Mouse (Mus musculus): ENCODE results near the gene 1700056E22Rik. TPM values are rescaled to one million over a fixed set of nuclear protein-coding genes. Genes with fewer than 3 reads are reported as not detected.

The 1700056E22Rik gene
- total RNA-seq, 2 experiments from 2014 or later = not detected

- intact Hi-C loops (cut with DNase I) = no loop called here
- DNase-seq (ENCODE audit: extremely low spot score in 1 of 2, low spot score in 2 of 2) = no peak
- no peak overlapping the region for H3K4me3 ChIP-seq
- H3K27ac ChIP-seq = no peak overlapping the region
- no peak for TF ChIP-seq CTCF (IDR thresholded peaks at IDR 0.05)
Observed at GRCm38 (mm10) chr1:184047818-184048217, 13.7 kb upstream of the 1700056E22Rik start.

- Histone ChIP-seq H3K27ac (no peak overlapping the region), H3K4me3 (no peak overlapping the region)
- TF ChIP-seq CTCF (IDR thresholded peaks at IDR 0.05) = no peak
- DNase-seq (ENCODE audit: extremely low spot score in 1 of 2, low spot score in 2 of 2) = no peak
- intact Hi-C loops (cut with DNase I) = no loop called here
Observed at GRCm38 (mm10) chr1:184046070-184046677, 12.1 kb upstream of the 1700056E22Rik start.

- Histone ChIP-seq H3K4me3 (no peak overlapping the region), H3K27ac (no peak overlapping the region)
- intact Hi-C loops (cut with DNase I) = no loop called here
- no peak for DNase-seq (ENCODE audit: extremely low spot score in 1 of 2, low spot score in 2 of 2)
- no peak for TF ChIP-seq CTCF (IDR thresholded peaks at IDR 0.05)
Observed at GRCm38 (mm10) chr1:184043391-184043790, 9.3 kb upstream of the 1700056E22Rik start.

GRCm38 (mm10) chr1:184042745-184043144 lies 8.6 kb upstream of the 1700056E22Rik start:
- TF ChIP-seq CTCF (IDR thresholded peaks at IDR 0.05) = no peak
- intact Hi-C loops (cut with DNase I) = no loop called here
- DNase-seq (ENCODE audit: extremely low spot score in 1 of 2, low spot score in 2 of 2) = no peak
- H3K27ac ChIP-seq = no peak overlapping the region
- H3K4me3 ChIP-seq = no peak overlapping the region

GRCm38 (mm10) chr1:184041778-184042573 lies 7.9 kb upstream of the 1700056E22Rik start:
- Histone ChIP-seq H3K4me3 (no peak overlapping the region; the same call in 1 of the 2 replicates), H3K27ac (no peak overlapping the region)
- intact Hi-C loops (cut with DNase I) = no loop called here
- no peak for DNase-seq (ENCODE audit: extremely low spot score in 1 of 2, low spot score in 2 of 2)
- no peak for TF ChIP-seq CTCF (IDR thresholded peaks at IDR 0.05)

GRCm38 (mm10) chr1:184040906-184041305 lies 6.8 kb upstream of the 1700056E22Rik start:
- Histone ChIP-seq H3K4me3 (no peak overlapping the region), H3K27ac (no peak overlapping the region)
- no peak for TF ChIP-seq CTCF (IDR thresholded peaks at IDR 0.05)
- no peak for DNase-seq (ENCODE audit: extremely low spot score in 1 of 2, low spot score in 2 of 2)
- intact Hi-C loops (cut with DNase I) = no loop called here

GRCm38 (mm10) chr1:184040181-184040580 lies 6.1 kb upstream of the 1700056E22Rik start:
- H3K4me3 ChIP-seq = 0 out of 2 replicates have a peak overlapping the region, but pooled peaks have one; percentile 9
- no peak for TF ChIP-seq CTCF (IDR thresholded peaks at IDR 0.05)
- peak overlapping the region; percentile 7; the same call in 1 of the 2 replicates for H3K27ac ChIP-seq
- intact Hi-C loops (cut with DNase I) = no loop called here
- DNase-seq (ENCODE audit: extremely low spot score in 1 of 2, low spot score in 2 of 2) = no peak

GRCm38 (mm10) chr1:184039301-184039700 lies 5.2 kb upstream of the 1700056E22Rik start:
- intact Hi-C loops (cut with DNase I) = loop anchor here (10.0 kb wide), 1 partner anchor 1754 kb away; the partner anchor contains the start of gene Degs1
- Histone ChIP-seq H3K27ac (no peak overlapping the region), H3K4me3 (no peak overlapping the region; the same call in 1 of the 2 replicates)
- no peak; the same call in 1 of the 2 replicates for TF ChIP-seq CTCF (IDR thresholded peaks at IDR 0.05)
- no peak for DNase-seq (ENCODE audit: extremely low spot score in 1 of 2, low spot score in 2 of 2)

DNA sequence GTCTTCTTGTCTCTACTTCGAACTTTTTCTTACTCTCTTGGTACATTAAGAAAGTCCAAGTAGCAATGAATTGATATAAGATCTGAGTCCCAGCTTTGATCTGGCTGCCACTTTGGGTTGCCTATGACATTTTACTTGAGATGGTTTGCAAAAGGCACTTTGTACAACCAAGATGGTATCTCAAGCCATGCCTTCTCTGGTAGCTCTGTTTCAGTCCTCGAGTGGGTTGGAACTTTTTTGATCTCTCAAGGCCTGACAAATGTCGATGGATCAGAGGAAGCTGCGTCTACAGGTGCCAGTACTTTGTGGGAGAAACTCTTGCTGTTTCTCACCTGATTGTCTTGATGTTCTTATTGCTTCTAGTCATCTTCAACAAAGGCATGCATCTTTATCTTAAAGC lies 3.7 kb upstream of the 1700056E22Rik start:
- no peak for DNase-seq (ENCODE audit: extremely low spot score in 1 of 2, low spot score in 2 of 2)
- intact Hi-C loops (cut with DNase I) = loop anchor here (10.0 kb wide), 1 partner anchor 1753 kb away; the partner anchor contains the start of gene Degs1
- Histone ChIP-seq H3K4me3 (no peak overlapping the region), H3K27ac (no peak overlapping the region)
- no peak for TF ChIP-seq CTCF (IDR thresholded peaks at IDR 0.05)

GRCm38 (mm10) chr1:184035346-184035903 lies 1.3 kb upstream of the 1700056E22Rik start:
- TF ChIP-seq CTCF (IDR thresholded peaks at IDR 0.05) = no peak
- intact Hi-C loops (cut with DNase I) = loop anchor here (2.0 to 10.0 kb wide), 2 partner anchors 199 to 1751 kb away; partner anchors contain the start of gene Degs1

GRCm38 (mm10) chr1:184034741-184035181 lies 660 bp upstream of the 1700056E22Rik start:
- TF ChIP-seq CTCF (IDR thresholded peaks at IDR 0.05) = no peak
- intact Hi-C loops (cut with DNase I) = loop anchor here (2.0 to 10.0 kb wide), 3 partner anchors 153 to 1750 kb away; partner anchors contain the start of gene Degs1
- Histone ChIP-seq H3K4me3 (peak overlapping the region; percentile 82), H3K27ac (peak overlapping the region; percentile 51)
- peak in 1 of 2 experiments; percentile 31 for DNase-seq (ENCODE audit: extremely low spot score in 1 of 2, low spot score in 2 of 2)

More at GRCm38 (mm10) chr1:184035346-184035903, 1.3 kb upstream of the 1700056E22Rik start:
- peak overlapping the region; percentile 82 for H3K4me3 ChIP-seq
- H3K27ac ChIP-seq = no peak overlapping the region
- DNase-seq (ENCODE audit: extremely low spot score in 1 of 2, low spot score in 2 of 2) = no peak
